Mouse (Mus musculus) MEL (cell line): ENCODE measurements around the gene Sema3b. TPM values are rescaled to one million over a fixed set of nuclear protein-coding genes. Genes with fewer than 3 reads are reported as not detected.

Source experiments
- DNase-seq: peaks from one replicate; pipeline ENCODE4 v3.0.0; 2011; ENCODE audit warnings: low read depth, low spot score
- H3K27ac ChIP-seq: 2 replicates; pipeline ENCODE4 v1.5.1; 2012; ENCODE audit warnings: low read depth, mild to moderate bottlenecking, control low read depth, low read length, moderate library complexity; ENCODE audit not compliant: control insufficient read depth
- H3K27me3 ChIP-seq, 2 experiments: fragments of 150-350 bp in 1 of 2; sonication (generic) in 1 of 2; 2 replicates each; pipeline ENCODE4 v1.6.1; 2012; ENCODE audit warnings: low read length in 2 of 2, mild to moderate bottlenecking in 2 of 2, improper control_type of control experiment in 1 of 2, moderate library complexity in 1 of 2; ENCODE audit not compliant: insufficient read depth in 2 of 2, control insufficient read depth in 1 of 2
- H3K36me3 ChIP-seq, 2 experiments: 2 replicates each; pipeline ENCODE4 v1.6.1; 2012 to 2014; ENCODE audit warnings: low read length in 2 of 2, improper control_type of control experiment in 1 of 2, inconsistent platforms in 1 of 2, mild to moderate bottlenecking in 1 of 2; ENCODE audit not compliant: insufficient read depth in 2 of 2, control insufficient read depth in 1 of 2
- H3K4me1 ChIP-seq, 2 experiments: fragments of 150-350 bp in 1 of 2; sonication (generic) in 1 of 2; 2 replicates each; pipeline ENCODE4 v1.6.1; 2012; ENCODE audit warnings: low read length in 2 of 2, improper control_type of control experiment in 1 of 2, mild to moderate bottlenecking in 1 of 2; ENCODE audit not compliant: insufficient read depth in 2 of 2, control insufficient read depth in 1 of 2
- H3K4me3 ChIP-seq, 2 experiments: fragments of 150-350 bp in 1 of 2; sonication (generic) in 1 of 2; 2 replicates each; pipeline ENCODE4 v1.5.1; 2012; ENCODE audit warnings: low read depth in 2 of 2, low read length in 2 of 2, mild to moderate bottlenecking in 2 of 2, moderate library complexity in 2 of 2, control low read depth in 1 of 2, improper control_type of control experiment in 1 of 2; ENCODE audit not compliant: control insufficient read depth in 1 of 2, insufficient read depth in 1 of 2
- H3K79me2 ChIP-seq: 2 replicates; pipeline ENCODE4 v1.6.1; 2012; ENCODE audit warnings: mild to moderate bottlenecking, low read length, moderate library complexity; ENCODE audit not compliant: control insufficient read depth, poor library complexity, insufficient read depth
- H3K9ac ChIP-seq: 2 replicates; pipeline ENCODE4 v1.6.1; 2012; ENCODE audit warnings: low read depth, mild to moderate bottlenecking, control low read depth, low read length, moderate library complexity; ENCODE audit not compliant: control insufficient read depth, poor library complexity, severe bottlenecking
- H3K9me3 ChIP-seq: fragments of 150-350 bp; sonication (generic); replicated peaks from 2 replicates; pipeline ENCODE4 v1.6.1; 2012; ENCODE audit warnings: mild to moderate bottlenecking, low read length, improper control_type of control experiment, moderate library complexity; ENCODE audit not compliant: insufficient read depth
- BHLHE40 ChIP-seq: IDR thresholded peaks from 2 replicates; pipeline ENCODE4 v1.6.1; 2012; ENCODE audit warnings: low read depth, mild to moderate bottlenecking, inconsistent platforms, low read length, improper control_type of control experiment, borderline replicate concordance
- EP300 ChIP-seq, 2 experiments: IDR thresholded peaks; 2 replicates each; pipeline ENCODE4 v1.6.1; 2011; ENCODE audit warnings: improper control_type of control experiment in 2 of 2, low read length in 2 of 2, low read depth in 1 of 2, mild to moderate bottlenecking in 1 of 2
- MAFK ChIP-seq: IDR thresholded peaks from 2 replicates; pipeline ENCODE4 v1.6.1; 2011; ENCODE audit warnings: low read depth, mild to moderate bottlenecking, low read length, improper control_type of control experiment, borderline replicate concordance
- NRF1 ChIP-seq: IDR thresholded peaks from 2 replicates; pipeline ENCODE4 v1.6.1; 2014; ENCODE audit warnings: low read depth, mild to moderate bottlenecking, inconsistent platforms, low read length, improper control_type of control experiment, moderate library complexity; ENCODE audit not compliant: poor library complexity, insufficient read depth, severe bottlenecking
- POLR2AphosphoS2 ChIP-seq: IDR thresholded peaks from 2 replicates; pipeline ENCODE4 v1.6.1; 2011; ENCODE audit warnings: low read length, improper control_type of control experiment
- POLR2AphosphoS5 ChIP-seq: IDR thresholded peaks from 2 replicates; pipeline ENCODE4 v1.6.1; 2012; ENCODE audit warnings: low read depth, borderline replicate concordance, mild to moderate bottlenecking, inconsistent platforms, low read length, moderate library complexity, mixed read lengths
- TBP ChIP-seq: IDR thresholded peaks from 2 replicates; pipeline ENCODE4 v1.8.0; 2011; ENCODE audit warnings: low read depth, low read length, improper control_type of control experiment
- UBTF ChIP-seq: IDR thresholded peaks from 2 replicates; pipeline ENCODE4 v1.6.1; 2012; ENCODE audit warnings: low read depth, mild to moderate bottlenecking, inconsistent platforms, low read length, improper control_type of control experiment, moderate library complexity, borderline replicate concordance; ENCODE audit not compliant: insufficient read depth
- ZKSCAN1 ChIP-seq: IDR thresholded peaks from 2 replicates; pipeline ENCODE4 v1.6.1; 2012; ENCODE audit warnings: low read depth, mild to moderate bottlenecking, inconsistent platforms, low read length, improper control_type of control experiment, moderate library complexity
- polyA plus RNA-seq, 2 experiments: library from polyadenylated mRNA; stranded (reverse) in 1 of 2; unstranded in 1 of 2; fragments of >175 nt in 1 of 2; fragments of >200 nt in 1 of 2; gene quantifications; 2 replicates each; pipeline versions ENCODE4 v1.2.1 to v1.2.4; 2012; ENCODE audit warnings: low replicate concordance in 2 of 2, low read depth in 1 of 2; ENCODE audit not compliant: insufficient read length in 2 of 2, insufficient read depth in 1 of 2, missing spikeins in 1 of 2
- total RNA-seq: library from RNA; depleted of rRNA; stranded (reverse); fragments of 300-350 nt; gene quantifications from 2 replicates; pipeline ENCODE4 v1.2.3, GENCODE M21; 2012

Gene Sema3b
- total and polyA plus RNA-seq, 3 experiments: 0.04 to 0.21 TPM; not detected in 1

DNA sequence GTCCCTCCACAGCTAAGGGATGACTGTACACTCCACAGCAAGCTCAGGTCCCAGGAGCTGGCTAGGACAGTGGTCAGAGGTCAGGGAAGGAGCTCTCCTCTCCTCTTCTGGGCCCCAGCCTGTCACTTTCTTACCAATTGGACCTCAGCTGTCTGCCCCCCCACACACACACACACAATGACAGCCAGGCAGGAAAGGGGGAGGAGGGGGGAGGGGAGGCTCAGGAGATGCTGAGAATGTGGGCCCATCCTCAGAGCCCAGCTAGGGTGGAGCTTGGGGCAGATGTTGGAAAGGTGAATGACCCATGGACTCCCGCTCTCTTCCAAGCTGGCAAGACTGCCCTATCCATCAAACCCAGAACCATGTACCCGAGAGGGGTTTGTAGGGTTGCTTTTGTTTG is 2.0 kb downstream of the Sema3b start:
- Histone ChIP-seq H3K4me1 (peaks cover 2 to 29% of the 10 kb centered on the region in 2 experiments; a peak in 3 of 4 replicates), H3K27me3 (no peaks in the 10 kb centered on the region)

GRCm38 (mm10) chr9:107606591-107606990 is 2.4 kb downstream of the Sema3b start:
- no peaks in the 10 kb centered on the region; the same call in 1 of the 2 replicates for H3K79me2 ChIP-seq
- H3K4me1 ChIP-seq: peaks cover 0 to 27% of the 10 kb centered on the region in 2 experiments; a peak in 3 of 4 replicates
- DNase-seq: no peak
- peaks cover 0 to 10% of the 10 kb centered on the region in 2 experiments; a peak in 2 of 4 replicates for H3K36me3 ChIP-seq
- no peak overlapping the region for H3K4me3 ChIP-seq
- no peaks in the 10 kb centered on the region for H3K27me3 ChIP-seq
- H3K9me3 ChIP-seq: no peaks in the 10 kb centered on the region
- no peak overlapping the region for H3K9ac ChIP-seq
- H3K27ac ChIP-seq: no peak overlapping the region
- TF ChIP-seq UBTF (no peak), POLR2AphosphoS5 (no peak)

More for the DNA sequence above, 2.0 kb downstream of the Sema3b start:
- Histone ChIP-seq H3K9ac (no peak overlapping the region), H3K27ac (no peak overlapping the region), H3K9me3 (no peaks in the 10 kb centered on the region), H3K4me3 (no peak overlapping the region), H3K36me3 (peaks cover 0 to 14% of the 10 kb centered on the region in 2 experiments; a peak in 2 of 4 replicates), H3K79me2 (no peaks in the 10 kb centered on the region; the same call in 1 of the 2 replicates)
- DNase-seq: no peak
- TF ChIP-seq MAFK (no peak), ZKSCAN1 (no peak)

DNA sequence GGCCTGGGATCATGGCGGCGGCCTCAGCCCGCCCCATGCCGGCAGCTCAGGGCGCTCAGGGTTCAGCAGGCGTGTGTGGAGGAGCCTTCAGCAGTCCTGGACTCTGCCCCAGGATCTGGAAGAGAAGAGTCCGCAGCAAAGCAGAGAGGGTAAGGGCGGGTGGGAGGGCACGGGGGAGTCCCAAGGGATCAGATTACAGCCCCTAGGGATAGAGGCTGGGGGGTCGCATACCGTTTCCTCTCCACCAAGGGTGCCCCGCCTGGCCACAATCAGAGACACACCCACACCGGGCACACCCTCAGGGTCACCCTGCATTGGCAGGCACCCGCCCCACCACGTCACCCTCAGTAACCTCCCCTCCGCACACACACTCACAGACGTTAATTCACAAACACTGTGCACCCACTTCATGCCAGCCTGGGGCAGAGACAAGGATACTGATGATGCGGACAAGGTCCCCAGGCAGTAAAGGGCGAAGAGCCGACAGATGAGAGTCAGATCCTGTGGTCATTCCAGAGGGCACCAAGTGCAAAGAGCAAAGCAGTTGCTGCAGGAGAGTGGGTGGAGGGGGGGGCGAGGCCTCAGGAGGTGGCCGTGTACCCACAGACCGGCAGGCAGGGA is 3.9 kb downstream of the Sema3b start:
- TF ChIP-seq BHLHE40: no peak
- no peak for TF ChIP-seq EP300 (IDR thresholded peaks at IDR 0.05; ENCODE audit: low read depth in 1 of 2, low read length in 2 of 2)
- TF ChIP-seq TBP: no peak
- no peak for TF ChIP-seq POLR2AphosphoS2
- no peak for TF ChIP-seq NRF1
- TF ChIP-seq POLR2AphosphoS5: no peak
- Histone ChIP-seq H3K79me2 (no peaks in the 10 kb centered on the region; the same call in 1 of the 2 replicates), H3K9ac (no peak overlapping the region), H3K27ac (no peak overlapping the region), H3K4me3 (no peak overlapping the region), H3K27me3 (no peaks in the 10 kb centered on the region), H3K4me1 (peaks cover 0 to 23% of the 10 kb centered on the region in 2 experiments; a peak in 3 of 4 replicates), H3K9me3 (no peaks in the 10 kb centered on the region), H3K36me3 (peaks cover 0 to 10% of the 10 kb centered on the region in 2 experiments; a peak in 2 of 4 replicates)
- no peak for DNase-seq
